Mouse (Mus musculus): Measurements from ENCODE around the gene Pdxp. TPM values are rescaled to one million over a fixed set of nuclear protein-coding genes. Genes with fewer than 3 reads are reported as not detected.

The Pdxp gene
- polyA plus RNA-seq, 1 experiment from 2014 or later = 12.0 TPM

GRCm38 (mm10) chr15:78931577-78931976 lies 17.9 kb downstream of the Pdxp start:
- Histone ChIP-seq H3K36me3 (ENCODE audit: insufficient read depth, low read length) (peaks cover 8% of the 10 kb centered on the region; the same call in 1 of the 2 replicates), H3K27me3 (ENCODE audit: insufficient read depth, low read length) (no peaks in the 10 kb centered on the region), H3K9ac (replicated peaks; ENCODE audit: low read length) (no peak overlapping the region), H3K27ac (ENCODE audit: low read length) (no peak overlapping the region), H3K9me3 (ENCODE audit: low read length) (no peaks in the 10 kb centered on the region), H3K4me2 (replicated peaks; ENCODE audit: low read depth, low read length) (no peak overlapping the region), H3K4me1 (ENCODE audit: insufficient read depth, low read length) (peaks cover 30% of the 10 kb centered on the region), H3K4me3 (ENCODE audit: low read length) (no peak overlapping the region)
- 17% methylated on average over 3 of the region's 3 CpGs for WGBS
- ATAC-seq (ENCODE audit: low FRiP score, low TSS enrichment) = no peak

- Histone ChIP-seq H3K9ac (replicated peaks; ENCODE audit: low read length) (peak within 1 kb of the TSS; percentile 89), H3K27me3 (ENCODE audit: insufficient read depth, low read length) (no peaks in the 10 kb centered on the region), H3K4me3 (ENCODE audit: low read length) (peak within 1 kb of the TSS; percentile 81), H3K9me3 (ENCODE audit: low read length) (no peaks in the 10 kb centered on the region), H3K4me1 (ENCODE audit: insufficient read depth, low read length) (peaks cover 12% of the 10 kb centered on the region), H3K4me2 (replicated peaks; ENCODE audit: low read depth, low read length) (peak within 1 kb of the TSS; percentile 82), H3K27ac (ENCODE audit: low read length) (peak within 1 kb of the TSS; percentile 80), H3K36me3 (ENCODE audit: insufficient read depth, low read length) (peaks cover 30% of the 10 kb centered on the region)
- ATAC-seq (ENCODE audit: low FRiP score, low TSS enrichment) = peak; percentile 88
- WGBS = 0% methylated on average over 41 of the region's 42 CpGs
These were observed 21.1 kb downstream of the Pdxp start, which contains the start of gene Nol12 for GRCm38 (mm10) chr15:78934784-78935320. Gene Nol12 (plus strand): TSS chr15:78934933.

GRCm38 (mm10) chr15:78936403-78936802 lies 22.7 kb downstream of the Pdxp start:
- no peak overlapping the region; the same call in 1 of the 2 replicates for H3K9ac ChIP-seq (replicated peaks; ENCODE audit: low read length)

GRCm38 (mm10) chr15:78937311-78937710 lies 23.6 kb downstream of the Pdxp start:
- peaks cover 44% of the 10 kb centered on the region for H3K36me3 ChIP-seq (ENCODE audit: insufficient read depth, low read length)
- WGBS = 92% methylated on average over 10 of the region's 10 CpGs
- ATAC-seq (ENCODE audit: low FRiP score, low TSS enrichment) = no peak

More at GRCm38 (mm10) chr15:78936403-78936802, 22.7 kb downstream of the Pdxp start:
- Histone ChIP-seq H3K4me2 (replicated peaks; ENCODE audit: low read depth, low read length) (no peak overlapping the region), H3K27ac (ENCODE audit: low read length) (no peak overlapping the region), H3K27me3 (ENCODE audit: insufficient read depth, low read length) (no peaks in the 10 kb centered on the region), H3K36me3 (ENCODE audit: insufficient read depth, low read length) (peaks cover 42% of the 10 kb centered on the region), H3K9me3 (ENCODE audit: low read length) (no peaks in the 10 kb centered on the region), H3K4me1 (ENCODE audit: insufficient read depth, low read length) (peaks cover 12% of the 10 kb centered on the region), H3K4me3 (ENCODE audit: low read length) (no peak overlapping the region)
- 86% methylated on average over 12 of the region's 12 CpGs for WGBS
- no peak for ATAC-seq (ENCODE audit: low FRiP score, low TSS enrichment)

GRCm38 (mm10) chr15:78937963-78938362 lies 24.2 kb downstream of the Pdxp start:
- no peak overlapping the region for H3K4me2 ChIP-seq (replicated peaks; ENCODE audit: low read depth, low read length)
- ATAC-seq (ENCODE audit: low FRiP score, low TSS enrichment) = no peak
- H3K27ac ChIP-seq (ENCODE audit: low read length) = no peak overlapping the region
- H3K36me3 ChIP-seq (ENCODE audit: insufficient read depth, low read length) = peaks cover 44% of the 10 kb centered on the region
- 86% methylated on average over 2 of the region's 2 CpGs for WGBS
- no peaks in the 10 kb centered on the region for H3K27me3 ChIP-seq (ENCODE audit: insufficient read depth, low read length)
- no peak overlapping the region for H3K9ac ChIP-seq (replicated peaks; ENCODE audit: low read length)
- H3K4me3 ChIP-seq (ENCODE audit: low read length) = no peak overlapping the region
- H3K4me1 ChIP-seq (ENCODE audit: insufficient read depth, low read length) = peaks cover 12% of the 10 kb centered on the region
- no peaks in the 10 kb centered on the region for H3K9me3 ChIP-seq (ENCODE audit: low read length)

More at GRCm38 (mm10) chr15:78937311-78937710, 23.6 kb downstream of the Pdxp start:
- Histone ChIP-seq H3K27me3 (ENCODE audit: insufficient read depth, low read length) (no peaks in the 10 kb centered on the region), H3K27ac (ENCODE audit: low read length) (no peak overlapping the region), H3K4me2 (replicated peaks; ENCODE audit: low read depth, low read length) (no peak overlapping the region), H3K9ac (replicated peaks; ENCODE audit: low read length) (no peak overlapping the region), H3K4me3 (ENCODE audit: low read length) (no peak overlapping the region), H3K9me3 (ENCODE audit: low read length) (no peaks in the 10 kb centered on the region), H3K4me1 (ENCODE audit: insufficient read depth, low read length) (peaks cover 12% of the 10 kb centered on the region)

GRCm38 (mm10) chr15:78940325-78940724 lies 26.6 kb downstream of the Pdxp start:
- no peaks in the 10 kb centered on the region for H3K27me3 ChIP-seq (ENCODE audit: insufficient read depth, low read length)
- 92% methylated on average over 13 of the region's 13 CpGs for WGBS
- H3K4me2 ChIP-seq (replicated peaks; ENCODE audit: low read depth, low read length) = no peak overlapping the region
- peaks cover 44% of the 10 kb centered on the region for H3K36me3 ChIP-seq (ENCODE audit: insufficient read depth, low read length)
- no peaks in the 10 kb centered on the region for H3K9me3 ChIP-seq (ENCODE audit: low read length)
- peaks cover 11% of the 10 kb centered on the region for H3K4me1 ChIP-seq (ENCODE audit: insufficient read depth, low read length)
- no peak overlapping the region for H3K27ac ChIP-seq (ENCODE audit: low read length)
- no peak overlapping the region for H3K9ac ChIP-seq (replicated peaks; ENCODE audit: low read length)
- ATAC-seq (ENCODE audit: low FRiP score, low TSS enrichment) = no peak
- H3K4me3 ChIP-seq (ENCODE audit: low read length) = no peak overlapping the region

- H3K27me3 ChIP-seq (ENCODE audit: insufficient read depth, low read length) = no peaks in the 10 kb centered on the region; the same call in 1 of the 2 replicates
- H3K9ac ChIP-seq (replicated peaks; ENCODE audit: low read length) = peak overlapping the region; percentile 32; the same call in 1 of the 2 replicates
- H3K27ac ChIP-seq (ENCODE audit: low read length) = no peak overlapping the region
- peaks cover 34% of the 10 kb centered on the region for H3K36me3 ChIP-seq (ENCODE audit: insufficient read depth, low read length)
- no peaks in the 10 kb centered on the region for H3K9me3 ChIP-seq (ENCODE audit: low read length)
- H3K4me3 ChIP-seq (ENCODE audit: low read length) = peak overlapping the region; percentile 36
- H3K4me2 ChIP-seq (replicated peaks; ENCODE audit: low read depth, low read length) = peak overlapping the region; percentile 55
- H3K4me1 ChIP-seq (ENCODE audit: insufficient read depth, low read length) = peaks cover 7% of the 10 kb centered on the region
- WGBS = 2% methylated on average over 9 of the region's 9 CpGs
- ATAC-seq (ENCODE audit: low FRiP score, low TSS enrichment) = peak; percentile 68
These were observed 28.9 kb downstream of the Pdxp start for GRCm38 (mm10) chr15:78942663-78943062.

- no peak overlapping the region for H3K4me2 ChIP-seq (replicated peaks; ENCODE audit: low read depth, low read length)
- H3K4me3 ChIP-seq (ENCODE audit: low read length) = no peak overlapping the region
- no peaks in the 10 kb centered on the region for H3K9me3 ChIP-seq (ENCODE audit: low read length)
- 84% methylated on average over 7 of the region's 7 CpGs for WGBS
- no peaks in the 10 kb centered on the region; the same call in 1 of the 2 replicates for H3K27me3 ChIP-seq (ENCODE audit: insufficient read depth, low read length)
- H3K4me1 ChIP-seq (ENCODE audit: insufficient read depth, low read length) = peaks cover 13% of the 10 kb centered on the region
- H3K27ac ChIP-seq (ENCODE audit: low read length) = no peak overlapping the region
- H3K36me3 ChIP-seq (ENCODE audit: insufficient read depth, low read length) = peaks cover 4% of the 10 kb centered on the region; the same call in 1 of the 2 replicates
- no peak overlapping the region for H3K9ac ChIP-seq (replicated peaks; ENCODE audit: low read length)
- ATAC-seq (ENCODE audit: low FRiP score, low TSS enrichment) = no peak
These were observed 32.5 kb downstream of the Pdxp start for GRCm38 (mm10) chr15:78946232-78946631.

- Histone ChIP-seq H3K9ac (replicated peaks; ENCODE audit: low read length) (peak within 1 kb of the TSS; percentile 68), H3K27me3 (ENCODE audit: insufficient read depth, low read length) (no peaks in the 10 kb centered on the region; the same call in 1 of the 2 replicates), H3K9me3 (ENCODE audit: low read length) (no peaks in the 10 kb centered on the region), H3K4me3 (ENCODE audit: low read length) (peak within 1 kb of the TSS; percentile 54), H3K36me3 (ENCODE audit: insufficient read depth, low read length) (0 out of 2 replicates have a peak, but pooled peaks cover 5% of the 10 kb centered on the region), H3K4me1 (ENCODE audit: insufficient read depth, low read length) (peaks cover 13% of the 10 kb centered on the region), H3K27ac (ENCODE audit: low read length) (peak within 1 kb of the TSS; percentile 43; the same call in 1 of the 2 replicates), H3K4me2 (replicated peaks; ENCODE audit: low read depth, low read length) (peak within 1 kb of the TSS; percentile 79)
- under 1% methylated on average over 24 of the region's 24 CpGs for WGBS
- ATAC-seq (ENCODE audit: low FRiP score, low TSS enrichment) = peak; percentile 98
These were observed 33.9 kb downstream of the Pdxp start, which contains the start of gene Triobp for GRCm38 (mm10) chr15:78947657-78948056. Gene Triobp (plus strand): TSS chr15:78947724.

- peak overlapping the region; percentile 41; the same call in 1 of the 2 replicates for H3K27ac ChIP-seq (ENCODE audit: low read length)
- H3K9me3 ChIP-seq (ENCODE audit: low read length) = no peaks in the 10 kb centered on the region
- H3K4me1 ChIP-seq (ENCODE audit: insufficient read depth, low read length) = peaks cover 13% of the 10 kb centered on the region
- peak overlapping the region; percentile 68 for H3K9ac ChIP-seq (replicated peaks; ENCODE audit: low read length)
- peak overlapping the region; percentile 79 for H3K4me2 ChIP-seq (replicated peaks; ENCODE audit: low read depth, low read length)
- H3K4me3 ChIP-seq (ENCODE audit: low read length) = peak overlapping the region; percentile 54
- H3K36me3 ChIP-seq (ENCODE audit: insufficient read depth, low read length) = 0 out of 2 replicates have a peak, but pooled peaks cover 5% of the 10 kb centered on the region
- no peaks in the 10 kb centered on the region; the same call in 1 of the 2 replicates for H3K27me3 ChIP-seq (ENCODE audit: insufficient read depth, low read length)
- no peak for ATAC-seq (ENCODE audit: low FRiP score, low TSS enrichment)
- WGBS = 6% methylated on average over 11 of the region's 11 CpGs
These were observed 34.5 kb downstream of the Pdxp start for GRCm38 (mm10) chr15:78948152-78948725.

Data from kidney, embryonic 16.5 days (tissue).